Mouse (Mus musculus) testis, adult 2 months (tissue): ENCODE results near the gene Cwh43. TPM values are rescaled to one million over a fixed set of nuclear protein-coding genes. Genes with fewer than 3 reads are reported as not detected.

Experiments used
- H3K27ac ChIP-seq: fragments of 200-500 bp; 2 replicates; pipeline ENCODE4 v1.5.1; 2012; ENCODE audit warnings: low read depth, low read length; ENCODE audit not compliant: control insufficient read depth, insufficient read depth
- H3K27me3 ChIP-seq: fragments of 200-500 bp; 2 replicates; pipeline ENCODE4 v1.6.1; 2012; ENCODE audit warnings: mild to moderate bottlenecking, low read length, moderate library complexity; ENCODE audit not compliant: control insufficient read depth, insufficient read depth
- H3K36me3 ChIP-seq: fragments of 200-500 bp; 2 replicates; pipeline ENCODE4 v1.6.1; 2012; ENCODE audit warnings: mild to moderate bottlenecking, low read length; ENCODE audit not compliant: control insufficient read depth, insufficient read depth
- H3K4me1 ChIP-seq: fragments of 200-500 bp; 2 replicates; pipeline ENCODE4 v1.6.1; 2012; ENCODE audit warnings: low read length; ENCODE audit not compliant: control insufficient read depth, insufficient read depth
- H3K4me3 ChIP-seq: fragments of 200-500 bp; 2 replicates; pipeline ENCODE4 v1.5.1; 2012; ENCODE audit warnings: low read depth, mild to moderate bottlenecking, low read length, moderate library complexity, mixed read lengths; ENCODE audit not compliant: control insufficient read depth
- CTCF ChIP-seq: fragments of 200-500 bp; IDR thresholded peaks from 2 replicates; pipeline ENCODE4 v1.5.1; 2012; ENCODE audit warnings: low read depth, mild to moderate bottlenecking, inconsistent platforms, low read length, moderate library complexity; ENCODE audit not compliant: control insufficient read depth, insufficient read depth, insufficient replicate concordance
- POLR2A ChIP-seq: fragments of 200-500 bp; IDR thresholded peaks from 2 replicates; pipeline ENCODE4 v1.6.1; 2012; ENCODE audit warnings: low read depth, mild to moderate bottlenecking, inconsistent platforms, low read length, moderate library complexity; ENCODE audit not compliant: control insufficient read depth
- polyA plus RNA-seq: library from polyadenylated mRNA; depleted of rRNA; stranded (reverse); fragments of >200 nt; gene quantifications from 2 replicates; pipeline ENCODE4 v1.2.3, GENCODE M21; 2012

Gene Cwh43
- polyA plus RNA-seq, 1 experiment: 0.07 TPM

GRCm38 (mm10) chr5:73379908-73380307 is 26.0 kb upstream of the Cwh43 start:
- Histone ChIP-seq H3K4me1 (no peaks in the 10 kb centered on the region), H3K27ac (no peak overlapping the region), H3K36me3 (no peaks in the 10 kb centered on the region), H3K4me3 (no peak overlapping the region), H3K27me3 (no peaks in the 10 kb centered on the region)
- TF ChIP-seq CTCF: 0 out of 2 replicates have a peak, but pooled peaks have one; percentile 8
- TF ChIP-seq POLR2A: no peak

- Histone ChIP-seq H3K27ac (no peak overlapping the region), H3K4me3 (no peak overlapping the region)
- TF ChIP-seq CTCF (no peak), POLR2A (no peak)
These were observed 25.0 kb upstream of the Cwh43 start for GRCm38 (mm10) chr5:73380829-73381228.

GRCm38 (mm10) chr5:73381510-73381909 is 24.4 kb upstream of the Cwh43 start:
- H3K36me3 ChIP-seq: no peaks in the 10 kb centered on the region

More at GRCm38 (mm10) chr5:73380829-73381228, 25.0 kb upstream of the Cwh43 start:
- H3K36me3 ChIP-seq: no peaks in the 10 kb centered on the region
- H3K4me1 ChIP-seq: no peaks in the 10 kb centered on the region
- H3K27me3 ChIP-seq: no peaks in the 10 kb centered on the region

GRCm38 (mm10) chr5:73381976-73382540 is 23.8 kb upstream of the Cwh43 start:
- no peak overlapping the region for H3K27ac ChIP-seq
- no peaks in the 10 kb centered on the region for H3K27me3 ChIP-seq
- no peaks in the 10 kb centered on the region for H3K4me1 ChIP-seq
- H3K4me3 ChIP-seq: no peak overlapping the region
- no peaks in the 10 kb centered on the region for H3K36me3 ChIP-seq
- TF ChIP-seq POLR2A (no peak), CTCF (no peak)

More at GRCm38 (mm10) chr5:73381510-73381909, 24.4 kb upstream of the Cwh43 start:
- no peaks in the 10 kb centered on the region for H3K27me3 ChIP-seq
- TF ChIP-seq POLR2A: no peak
- H3K4me3 ChIP-seq: no peak overlapping the region
- no peak overlapping the region for H3K27ac ChIP-seq
- H3K4me1 ChIP-seq: no peaks in the 10 kb centered on the region

- Histone ChIP-seq H3K27ac (no peak overlapping the region), H3K27me3 (no peaks in the 10 kb centered on the region), H3K4me3 (no peak overlapping the region), H3K4me1 (no peaks in the 10 kb centered on the region), H3K36me3 (no peaks in the 10 kb centered on the region)
- TF ChIP-seq POLR2A: no peak
- no peak for TF ChIP-seq CTCF
These were observed 22.9 kb upstream of the Cwh43 start for GRCm38 (mm10) chr5:73382737-73383646.

- Histone ChIP-seq H3K36me3 (no peaks in the 10 kb centered on the region), H3K27ac (no peak overlapping the region), H3K4me3 (no peak overlapping the region), H3K4me1 (no peaks in the 10 kb centered on the region), H3K27me3 (no peaks in the 10 kb centered on the region)
- TF ChIP-seq CTCF: no peak
- no peak for TF ChIP-seq POLR2A
These were observed 22.3 kb upstream of the Cwh43 start for GRCm38 (mm10) chr5:73383647-73383970.

GRCm38 (mm10) chr5:73393041-73393440 is 12.8 kb upstream of the Cwh43 start:
- Histone ChIP-seq H3K4me3 (no peak overlapping the region), H3K4me1 (no peaks in the 10 kb centered on the region), H3K36me3 (no peaks in the 10 kb centered on the region), H3K27me3 (no peaks in the 10 kb centered on the region), H3K27ac (no peak overlapping the region)
- no peak for TF ChIP-seq POLR2A
- TF ChIP-seq CTCF: no peak
